Mouse (Mus musculus) kidney, postnatal 4 days (tissue): ENCODE results near the gene Tpst2.

Experiments used
- DNase-seq, 2 experiments: peaks; one replicate each; pipeline ENCODE4 v3.0.0; 2021; ENCODE audit warnings: mixed read lengths in 2 of 2

The Tpst2 gene

GRCm38 (mm10) chr5:112276267-112276873 lies at the start of gene Tpst2:
Gene Tpst2, plus strand, starts transcription at chr5:112276691.
- peak; percentile 100 for DNase-seq

- DNase-seq, result peak in 1 of 2 experiments; percentile 36
Measured at GRCm38 (mm10) chr5:112227354-112227753, 49.1 kb upstream of the Tpst2 start.

- DNase-seq, result no peak
Measured at GRCm38 (mm10) chr5:112227898-112228239, 48.6 kb upstream of the Tpst2 start.

- DNase-seq, result peak in 1 of 2 experiments; percentile 49
Measured at GRCm38 (mm10) chr5:112228240-112229076, 48.0 kb upstream of the Tpst2 start.

- DNase-seq, result no peak
Measured at GRCm38 (mm10) chr5:112235806-112236205, 40.7 kb upstream of the Tpst2 start.

- no peak for DNase-seq
Measured at GRCm38 (mm10) chr5:112236631-112237030, 39.9 kb upstream of the Tpst2 start.

GRCm38 (mm10) chr5:112237439-112237838 lies 39.1 kb upstream of the Tpst2 start:
- DNase-seq, result peak in 1 of 2 experiments; percentile 62

GRCm38 (mm10) chr5:112237866-112238570 lies 38.5 kb upstream of the Tpst2 start:
- no peak for DNase-seq

- no peak for DNase-seq
Measured at GRCm38 (mm10) chr5:112238781-112239482, 37.6 kb upstream of the Tpst2 start.

- DNase-seq, result peak; percentile 94
Measured at GRCm38 (mm10) chr5:112240761-112241160, 35.7 kb upstream of the Tpst2 start.

- no peak for DNase-seq
Measured at GRCm38 (mm10) chr5:112241849-112242248, 34.6 kb upstream of the Tpst2 start.

- DNase-seq, result peak; percentile 74 to 83
Measured at GRCm38 (mm10) chr5:112242361-112242778, 34.1 kb upstream of the Tpst2 start.

- no peak for DNase-seq
Measured at GRCm38 (mm10) chr5:112243041-112243440, 33.5 kb upstream of the Tpst2 start.

GRCm38 (mm10) chr5:112243539-112244274 lies 32.8 kb upstream of the Tpst2 start:
- no peak for DNase-seq

GRCm38 (mm10) chr5:112244275-112244562 lies 32.3 kb upstream of the Tpst2 start:
- DNase-seq, result no peak

GRCm38 (mm10) chr5:112244890-112245615 lies 31.4 kb upstream of the Tpst2 start:
- no peak for DNase-seq

GRCm38 (mm10) chr5:112247399-112247798 lies 29.1 kb upstream of the Tpst2 start:
- no peak for DNase-seq

GRCm38 (mm10) chr5:112249106-112249505 lies 27.4 kb upstream of the Tpst2 start:
- no peak for DNase-seq

- no peak for DNase-seq
Measured at GRCm38 (mm10) chr5:112252400-112252799, 24.1 kb upstream of the Tpst2 start, which contains the start of gene Cryba4. Gene Cryba4, minus strand, starts transcription at chr5:112252518.

- peak; percentile 40 to 55 for DNase-seq
Measured at GRCm38 (mm10) chr5:112253169-112253568, 23.3 kb upstream of the Tpst2 start.

- DNase-seq, result peak; percentile 33 to 49
Measured at GRCm38 (mm10) chr5:112254282-112254806, 22.1 kb upstream of the Tpst2 start.
